Mouse (Mus musculus) erythroblast, embryonic 14.5 days (primary cell): ENCODE results near the gene Dnajc13.

Source experiments
- GATA1 ChIP-seq: IDR thresholded peaks from 2 replicates; pipeline ENCODE4 v1.6.1; 2012; ENCODE audit warnings: low read length, inconsistent platforms, mixed read lengths
- TAL1 ChIP-seq: IDR thresholded peaks from 3 replicates; pipeline ENCODE4 v1.6.1; 2012; ENCODE audit warnings: low read length, inconsistent platforms, mixed read lengths

- TF ChIP-seq GATA1 (no peak), TAL1 (no peak)
These were observed 110.6 kb downstream of the Dnajc13 start for GRCm38 (mm10) chr9:104152121-104152520.
